Mouse (Mus musculus) liver, embryonic 16.5 days (tissue): Measurements from ENCODE around the gene Fxyd1. TPM values are rescaled to one million over a fixed set of nuclear protein-coding genes. Genes with fewer than 3 reads are reported as not detected.

Source experiments
- ATAC-seq: fragments of 200-750 bp; cut with Nextera tagmentation; 2 replicates; pipeline ENCODE4 v1.8.0; 2017; ENCODE audit warnings: low read depth, mild to moderate bottlenecking, moderate number of reproducible peaks, moderate library complexity
- H3K27ac ChIP-seq: fragments of 300-500 bp; sonication (generic); 2 replicates; pipeline ENCODE4 v1.5.1; 2014; ENCODE audit warnings: mild to moderate bottlenecking, low read length
- H3K27me3 ChIP-seq: fragments of 300-500 bp; sonication (generic); 2 replicates; pipeline ENCODE4 v1.6.1; 2014; ENCODE audit warnings: low read depth, low read length, mixed read lengths; ENCODE audit not compliant: control insufficient read depth, insufficient read depth
- H3K36me3 ChIP-seq: fragments of 300-500 bp; sonication (generic); 2 replicates; pipeline ENCODE4 v1.6.1; 2014; ENCODE audit warnings: mild to moderate bottlenecking; ENCODE audit not compliant: control insufficient read depth, insufficient read depth
- H3K4me1 ChIP-seq: fragments of 300-500 bp; sonication (generic); 2 replicates; pipeline ENCODE4 v1.6.1; 2014; ENCODE audit warnings: low read depth, low read length, mixed read lengths; ENCODE audit not compliant: control insufficient read depth
- H3K4me2 ChIP-seq: fragments of 300-500 bp; sonication (generic); 2 replicates; pipeline ENCODE4 v1.6.1; 2014; ENCODE audit warnings: low read depth, low read length, mixed read lengths
- H3K4me3 ChIP-seq: fragments of 300-500 bp; sonication (generic); 2 replicates; pipeline ENCODE4 v1.5.1; 2014; ENCODE audit warnings: low read depth, mild to moderate bottlenecking, low read length
- H3K9ac ChIP-seq: fragments of 300-500 bp; sonication (generic); 2 replicates; pipeline ENCODE4 v1.6.1; 2014; ENCODE audit warnings: low read depth, low read length
- H3K9me3 ChIP-seq: fragments of 300-500 bp; sonication (generic); replicated peaks from 2 replicates; pipeline ENCODE4 v1.6.1; 2016; ENCODE audit warnings: low read length; ENCODE audit not compliant: control insufficient read depth
- WGBS: fragments of 180-500 bp; shearing (Covaris S2); extraction: QIAGEN DNeasy Blood & Tissue Kit; methylation state at CpG from one replicate; pipeline ENCODE4 v1.1.7; 2014; ENCODE audit not compliant: insufficient replicate concordance; 5-methylcytosine and 5-hydroxymethylcytosine counted together
- polyA plus RNA-seq: library from polyadenylated mRNA; unstranded; fragments of >200 nt; fragmentation: Nextera tagmentation; extraction: Ambion mirVana; gene quantifications from 2 replicates; pipeline ENCODE4 v1.2.1, GENCODE M21; 2015

Gene Fxyd1
- polyA plus RNA-seq, 1 experiment from 2014 or later: 130 TPM

GRCm38 (mm10) chr7:31051321-31052021 lies 5.5 kb downstream of the Fxyd1 start, which contains the start of gene Fxyd7:
Fxyd7 (minus strand) TSS chr7:31051467.
- Histone ChIP-seq H3K4me3 (no peak within 1 kb of the TSS), H3K27ac (no peak within 1 kb of the TSS), H3K9me3 (no peaks in the 10 kb centered on the region), H3K27me3 (peaks cover 44% of the 10 kb centered on the region), H3K4me1 (peaks cover 6% of the 10 kb centered on the region), H3K9ac (no peak within 1 kb of the TSS), H3K36me3 (no peaks in the 10 kb centered on the region), H3K4me2 (no peak within 1 kb of the TSS)
- 4% methylated on average over 27 of the region's 28 CpGs for WGBS
- ATAC-seq: no peak

GRCm38 (mm10) chr7:31050921-31051320 lies 6.1 kb downstream of the Fxyd1 start:
- no peak for ATAC-seq
- no peak overlapping the region for H3K4me2 ChIP-seq
- whole genome bisulfite sequencing: 12% methylated on average over 9 of the region's 9 CpGs

GRCm38 (mm10) chr7:31050487-31050886 lies 6.5 kb downstream of the Fxyd1 start:
- no peak overlapping the region for H3K4me2 ChIP-seq
- H3K4me1 ChIP-seq: peaks cover 6% of the 10 kb centered on the region
- no peak overlapping the region for H3K27ac ChIP-seq
- H3K9me3 ChIP-seq: no peaks in the 10 kb centered on the region
- peaks cover 44% of the 10 kb centered on the region for H3K27me3 ChIP-seq
- no peak overlapping the region for H3K4me3 ChIP-seq
- 6% methylated on average over 6 of the region's 6 CpGs for WGBS
- no peak for ATAC-seq
- H3K36me3 ChIP-seq: no peaks in the 10 kb centered on the region
- no peak overlapping the region for H3K9ac ChIP-seq

More at GRCm38 (mm10) chr7:31050921-31051320, 6.1 kb downstream of the Fxyd1 start:
- Histone ChIP-seq H3K9me3 (no peaks in the 10 kb centered on the region), H3K27ac (no peak overlapping the region), H3K4me3 (no peak overlapping the region), H3K27me3 (peaks cover 44% of the 10 kb centered on the region), H3K9ac (no peak overlapping the region), H3K36me3 (no peaks in the 10 kb centered on the region), H3K4me1 (peaks cover 6% of the 10 kb centered on the region)

GRCm38 (mm10) chr7:31049846-31050281 lies 7.1 kb downstream of the Fxyd1 start:
- no peaks in the 10 kb centered on the region for H3K9me3 ChIP-seq
- ATAC-seq: no peak
- no peak overlapping the region for H3K4me2 ChIP-seq
- 6% methylated on average over 13 of the region's 15 CpGs for WGBS
- H3K9ac ChIP-seq: no peak overlapping the region
- no peaks in the 10 kb centered on the region for H3K36me3 ChIP-seq
- H3K4me1 ChIP-seq: peaks cover 6% of the 10 kb centered on the region
- H3K27me3 ChIP-seq: peaks cover 44% of the 10 kb centered on the region
- H3K4me3 ChIP-seq: no peak overlapping the region
- H3K27ac ChIP-seq: no peak overlapping the region

GRCm38 (mm10) chr7:31049135-31049845 lies 7.7 kb downstream of the Fxyd1 start:
- Histone ChIP-seq H3K27ac (no peak overlapping the region), H3K4me3 (no peak overlapping the region), H3K27me3 (peaks cover 44% of the 10 kb centered on the region), H3K9ac (no peak overlapping the region), H3K36me3 (no peaks in the 10 kb centered on the region), H3K4me2 (no peak overlapping the region), H3K9me3 (no peaks in the 10 kb centered on the region), H3K4me1 (peaks cover 6% of the 10 kb centered on the region)
- no peak for ATAC-seq
- WGBS: 15% methylated on average over 5 of the region's 5 CpGs

GRCm38 (mm10) chr7:31042431-31042910 lies 14.5 kb downstream of the Fxyd1 start, which contains the start of gene Fxyd5:
Fxyd5 (minus strand) TSS chr7:31042481.
- no peak within 1 kb of the TSS; the same call in 1 of the 2 replicates for H3K9ac ChIP-seq
- H3K27ac ChIP-seq: peak within 1 kb of the TSS; percentile 24; the same call in 1 of the 2 replicates
- H3K27me3 ChIP-seq: peaks cover 10% of the 10 kb centered on the region
- peak within 1 kb of the TSS; percentile 46 for H3K4me3 ChIP-seq
- peak within 1 kb of the TSS; percentile 46 for H3K4me2 ChIP-seq
- WGBS: 38% methylated on average over 10 of the region's 10 CpGs
- H3K36me3 ChIP-seq: no peaks in the 10 kb centered on the region
- no peaks in the 10 kb centered on the region for H3K4me1 ChIP-seq
- ATAC-seq: no peak
- H3K9me3 ChIP-seq: no peaks in the 10 kb centered on the region

- H3K27me3 ChIP-seq: peaks cover 10% of the 10 kb centered on the region
- H3K4me2 ChIP-seq: peak overlapping the region; percentile 46
- ATAC-seq: peak; percentile 58; the same call in 1 of the 2 replicates
- H3K9me3 ChIP-seq: no peaks in the 10 kb centered on the region
- no peaks in the 10 kb centered on the region for H3K36me3 ChIP-seq
- H3K27ac ChIP-seq: peak overlapping the region; percentile 24; the same call in 1 of the 2 replicates
- peak overlapping the region; percentile 46 for H3K4me3 ChIP-seq
- H3K4me1 ChIP-seq: no peaks in the 10 kb centered on the region
- WGBS: 2% methylated on average over 28 of the region's 28 CpGs
- H3K9ac ChIP-seq: no peak overlapping the region; the same call in 1 of the 2 replicates
These were observed 15.2 kb downstream of the Fxyd1 start for GRCm38 (mm10) chr7:31041662-31042315.

GRCm38 (mm10) chr7:31041023-31041407 lies 16.0 kb downstream of the Fxyd1 start:
- Histone ChIP-seq H3K9me3 (no peaks in the 10 kb centered on the region), H3K36me3 (no peaks in the 10 kb centered on the region), H3K9ac (no peak overlapping the region), H3K27ac (no peak overlapping the region), H3K4me3 (peak overlapping the region; percentile 46), H3K4me1 (no peaks in the 10 kb centered on the region), H3K4me2 (no peak overlapping the region), H3K27me3 (peaks cover 10% of the 10 kb centered on the region)
- no peak for ATAC-seq
- 12% methylated on average over 8 of the region's 8 CpGs for WGBS
